Mouse (Mus musculus) skeletal muscle tissue, postnatal 0 days (tissue): ENCODE results near the gene Armc6. TPM values are rescaled to one million over a fixed set of nuclear protein-coding genes. Genes with fewer than 3 reads are reported as not detected.

ENCODE experiments used
- polyA plus RNA-seq: library from polyadenylated mRNA; unstranded; fragments of >200 nt; fragmentation: Nextera tagmentation; extraction: Ambion mirVana; gene quantifications from 2 replicates; pipeline ENCODE4 v1.2.1, GENCODE M21; 2015

Gene Armc6
- polyA plus RNA-seq, result 18.4 and 19.5 TPM in 2 replicates

GRCm38 (mm10) chr8:70234080-70234780 is at the start of gene Armc6, which contains the start of gene Sugp2:
TSS of gene Armc6 (minus strand) at chr8:70234466.
TSS of gene Sugp2 (plus strand) at chr8:70234226.

GRCm38 (mm10) chr8:70282603-70283135 is 48.4 kb upstream of the Armc6 start, which contains the start of gene Homer3:
TSS of gene Homer3 (plus strand) at chr8:70282827.

GRCm38 (mm10) chr8:70212112-70213055 is 21.9 kb downstream of the Armc6 start, which contains the start of gene Slc25a42:
TSS of gene Slc25a42 (minus strand) at chr8:70212305.

GRCm38 (mm10) chr8:70172043-70172681 is 62.1 kb downstream of the Armc6 start, which contains the start of gene Tmem161a:
TSS of gene Tmem161a (plus strand) at chr8:70172356.

Other genes starting within 250 kb of the Armc6 start
- gene Gatad2a, start 238.1 kb downstream of the Armc6 start, polyA plus RNA-seq, result 20.4 and 23.2 TPM in 2 replicates
- gene Mau2, start 191.7 kb downstream of the Armc6 start, polyA plus RNA-seq, result 23.2 and 26.4 TPM in 2 replicates
- gene Sugp1, start 191.7 kb downstream of the Armc6 start, polyA plus RNA-seq, result 21.5 and 24.3 TPM in 2 replicates
- 0.19 TPM in 1 of 2 replicates, not detected in the other for gene Tm6sf2, start 161.5 kb downstream of the Armc6 start, polyA plus RNA-seq
- not detected in 2 replicates for gene Hapln4, start 151.0 kb downstream of the Armc6 start, polyA plus RNA-seq
- gene Ncan, start 113.6 kb downstream of the Armc6 start, polyA plus RNA-seq, result 0.01 TPM in 2 replicates
- gene Nr2c2ap, start 103.1 kb downstream of the Armc6 start, polyA plus RNA-seq, result 9.9 and 13.2 TPM in 2 replicates
- 10.4 and 10.5 TPM in 2 replicates for gene Rfxank, start 95.3 kb downstream of the Armc6 start, polyA plus RNA-seq
- 23.9 and 24.5 TPM in 2 replicates for gene Borcs8, start 95.0 kb downstream of the Armc6 start, polyA plus RNA-seq
- 0.35 and 0.50 TPM in 2 replicates for gene Mef2b, start 94.8 kb downstream of the Armc6 start, polyA plus RNA-seq
- gene Tmem161a, start 62.1 kb downstream of the Armc6 start, polyA plus RNA-seq, result 57.1 and 62.8 TPM in 2 replicates
- 11.5 and 12.0 TPM in 2 replicates for gene Slc25a42, start 22.2 kb downstream of the Armc6 start, polyA plus RNA-seq
- 16.0 and 16.7 TPM in 2 replicates for gene Sugp2, start 240 bp downstream of the Armc6 start, polyA plus RNA-seq
- 10.6 and 15.7 TPM in 2 replicates for gene Homer3, start 48.4 kb upstream of the Armc6 start, polyA plus RNA-seq
- gene Ddx49, start 68.0 kb upstream of the Armc6 start, polyA plus RNA-seq, result 22.4 and 27.8 TPM in 2 replicates
- 216 and 248 TPM in 2 replicates for gene Cope, start 68.1 kb upstream of the Armc6 start, polyA plus RNA-seq
- gene Cers1, start 81.3 kb upstream of the Armc6 start, polyA plus RNA-seq, result 18.4 and 21.9 TPM in 2 replicates
- 4.1 and 4.4 TPM in 2 replicates for gene Gdf1, start 95.4 kb upstream of the Armc6 start, polyA plus RNA-seq
- 7.2 and 8.6 TPM in 2 replicates for gene Upf1, start 118.8 kb upstream of the Armc6 start, polyA plus RNA-seq
- 0.58 and 5.8 TPM in 2 replicates for gene Comp, start 139.1 kb upstream of the Armc6 start, polyA plus RNA-seq
- gene Crtc1, start 205.1 kb upstream of the Armc6 start, polyA plus RNA-seq, result 6.5 and 7.8 TPM in 2 replicates
- 8.6 and 8.7 TPM in 2 replicates for gene Klhl26, start 242.5 kb upstream of the Armc6 start, polyA plus RNA-seq